Mouse (Mus musculus) lung, adult 2 months (tissue): ENCODE measurements around the gene Sox13.

Experiments
- CTCF ChIP-seq: fragments of 200-500 bp; IDR thresholded peaks from 2 replicates; pipeline ENCODE4 v1.5.1; 2011; ENCODE audit warnings: mild to moderate bottlenecking, low read length, control low read depth; ENCODE audit not compliant: insufficient read depth
- POLR2A ChIP-seq: fragments of 200-500 bp; IDR thresholded peaks from 2 replicates; pipeline ENCODE4 v1.6.1; 2011; ENCODE audit warnings: low read depth, mild to moderate bottlenecking, control low read depth, low read length, borderline replicate concordance; ENCODE audit errors: extremely low read depth

GRCm38 (mm10) chr1:133397483-133398237 lies 26.5 kb downstream of the Sox13 start:
- TF ChIP-seq CTCF (no peak), POLR2A (0 out of 2 replicates have a peak, but pooled peaks have one; percentile 14)
